Mouse (Mus musculus) embryo, embryonic 11 days (tissue): ENCODE results near the gene Gm13289.
"Not testable (repeated sequence)": the region's sequence is repeated elsewhere in the genome, so short reads cannot be mapped to it uniquely, and the experiment has no call there.

Source experiments
- DNase-seq: peaks from one replicate; pipeline ENCODE4 v3.0.0-alpha.2; 2015

Gene Gm13289

DNA sequence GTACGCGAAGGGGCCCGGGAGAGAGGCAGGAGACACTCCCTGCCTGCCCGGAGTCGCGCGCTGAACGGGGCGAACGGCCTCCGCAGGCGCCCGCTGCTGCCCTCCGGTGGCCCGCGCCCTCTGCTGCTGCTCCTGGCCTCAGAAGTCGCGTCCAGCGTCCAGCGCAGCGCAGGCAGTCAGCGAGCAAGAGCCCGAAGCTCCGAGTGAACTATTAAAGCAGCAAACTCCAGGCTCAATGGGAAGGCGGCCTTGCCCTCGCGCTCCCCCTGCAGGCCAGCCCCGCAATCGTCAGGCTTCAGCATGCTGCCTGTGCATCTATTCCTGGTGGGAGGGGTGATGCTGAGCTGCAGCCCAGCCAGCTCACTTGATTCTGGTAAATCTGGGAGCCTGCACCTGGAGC, at the start of gene Gm13289:
Gene Gm13289, plus strand, starts transcription at position 301 of the 400 bp plus-strand sequence.
- DNase-seq = not testable (repeated sequence)

DNA sequence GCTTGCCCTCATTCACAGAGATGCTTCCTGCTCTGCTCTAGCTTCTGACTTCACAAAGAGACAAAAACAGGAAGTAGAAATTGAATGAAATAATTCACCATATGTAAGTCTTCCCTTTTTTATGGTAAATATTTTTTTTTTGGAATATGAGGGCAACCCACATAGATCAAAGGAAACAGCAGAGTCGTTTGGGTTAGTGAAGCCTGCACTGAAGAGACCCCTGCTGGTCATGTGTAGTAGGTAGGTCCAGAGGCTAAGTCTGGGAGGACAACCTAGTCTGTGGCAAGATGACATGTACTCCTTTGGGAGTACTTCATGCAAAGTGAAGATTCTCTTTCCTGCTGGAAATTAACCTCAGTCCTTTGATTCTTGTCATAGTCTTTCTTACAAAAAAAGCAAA, 49.4 kb upstream of the Gm13289 start:
- peak; percentile 50 for DNase-seq

DNA sequence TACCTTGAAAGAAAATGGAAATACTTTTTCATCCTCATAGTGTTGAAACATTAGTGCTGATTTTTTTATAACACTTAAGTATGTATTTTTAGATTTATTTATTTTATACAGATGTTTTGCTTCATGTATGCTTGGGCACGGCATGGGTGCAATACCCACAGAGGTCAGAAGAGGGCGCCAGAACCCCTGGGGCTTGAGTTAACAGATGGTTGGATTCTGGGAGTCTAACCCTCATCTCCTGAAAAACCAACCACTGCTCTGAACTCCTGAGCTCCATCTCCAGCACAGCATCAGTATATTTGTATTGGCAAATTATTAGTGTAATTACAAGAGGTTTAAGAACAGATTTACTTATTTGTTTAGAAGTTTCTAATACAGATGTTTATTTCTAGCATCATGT, 38.2 kb upstream of the Gm13289 start:
- DNase-seq = peak; percentile 70

DNA sequence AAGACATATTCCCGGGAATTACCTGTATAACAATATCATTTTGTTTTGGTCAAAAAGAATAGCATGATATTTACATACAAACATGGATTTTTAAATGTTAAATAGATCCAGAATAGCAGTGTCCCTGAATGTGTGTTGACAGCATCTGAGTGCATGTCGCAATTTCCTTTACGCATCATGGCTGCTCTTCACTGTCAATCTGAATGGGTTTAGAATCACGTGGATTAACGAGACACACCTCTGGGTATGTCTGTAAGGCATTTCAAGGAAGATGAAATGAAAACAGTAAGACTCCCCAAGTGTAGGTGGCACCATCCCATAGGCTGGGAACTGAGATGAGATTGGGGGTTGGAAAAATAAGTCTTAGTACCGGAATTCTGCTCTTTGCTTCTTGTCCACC, 37.7 kb upstream of the Gm13289 start:
- DNase-seq = no peak

DNA sequence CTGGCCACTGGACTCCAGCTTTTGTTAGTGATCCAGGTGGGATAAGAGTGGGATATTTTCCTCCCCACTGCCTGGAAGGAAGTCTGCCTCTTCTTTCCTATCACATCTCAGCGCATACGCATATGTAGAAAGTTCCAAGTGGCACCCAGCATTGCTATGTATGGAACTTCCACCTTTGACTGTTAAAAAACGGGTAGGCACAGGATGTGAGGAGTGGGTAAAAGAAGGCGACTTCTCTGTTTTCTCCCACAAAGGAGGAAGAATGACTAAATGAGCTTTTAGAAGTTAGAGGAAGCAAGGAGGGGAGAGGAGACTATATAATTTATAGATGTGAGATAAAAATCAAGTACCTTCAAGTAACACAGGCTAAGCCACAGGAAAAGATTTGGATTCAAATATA, 35.3 kb upstream of the Gm13289 start:
- no peak for DNase-seq

DNA sequence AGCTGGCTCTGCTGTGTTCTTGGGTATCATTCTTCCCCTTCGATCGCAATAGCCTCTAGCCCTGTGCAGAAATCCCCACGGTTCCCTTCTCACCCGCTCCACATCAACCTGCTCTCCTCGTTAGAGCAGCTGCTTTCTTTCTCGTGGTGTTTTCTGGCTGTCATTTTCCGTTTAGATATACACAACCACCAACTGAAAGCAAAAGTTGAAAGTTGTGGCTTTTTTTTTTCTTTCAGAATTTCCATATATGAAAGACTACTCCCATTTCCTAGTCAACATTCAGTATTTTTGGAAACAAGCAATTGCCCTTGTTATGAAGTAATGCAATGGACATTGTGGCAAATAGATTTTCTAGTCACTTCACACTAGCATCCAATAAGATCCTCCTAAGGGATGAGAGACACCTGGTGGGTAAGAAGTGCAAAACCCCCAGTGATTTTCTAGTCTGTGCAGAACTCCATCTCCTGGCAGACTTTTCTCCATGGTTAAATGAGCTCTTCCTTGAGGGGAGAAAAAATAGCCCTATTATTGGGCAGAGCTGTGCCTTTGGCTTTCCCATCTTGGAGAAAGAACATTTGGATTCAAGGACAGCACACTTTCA, 33.9 kb upstream of the Gm13289 start:
- DNase-seq = no peak

DNA sequence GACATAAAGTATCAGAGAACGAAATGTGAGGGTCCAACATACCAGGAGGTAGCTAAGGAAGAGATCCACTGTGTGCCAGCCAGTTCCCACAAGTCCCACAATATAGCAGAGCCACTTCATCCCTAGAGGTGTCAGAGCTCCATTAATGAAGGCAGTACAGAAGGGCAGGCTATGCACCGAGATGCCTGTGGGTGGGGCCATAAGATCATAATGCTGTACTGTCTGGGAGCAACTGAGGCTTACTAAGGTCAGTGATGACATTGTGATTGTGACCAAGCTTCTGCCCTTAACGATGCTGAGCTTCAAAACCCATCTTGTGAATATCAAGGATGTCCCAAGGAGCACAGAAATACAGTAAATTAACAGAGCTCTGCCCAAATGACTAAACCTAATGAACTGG, 32.5 kb upstream of the Gm13289 start:
- no peak for DNase-seq

DNA sequence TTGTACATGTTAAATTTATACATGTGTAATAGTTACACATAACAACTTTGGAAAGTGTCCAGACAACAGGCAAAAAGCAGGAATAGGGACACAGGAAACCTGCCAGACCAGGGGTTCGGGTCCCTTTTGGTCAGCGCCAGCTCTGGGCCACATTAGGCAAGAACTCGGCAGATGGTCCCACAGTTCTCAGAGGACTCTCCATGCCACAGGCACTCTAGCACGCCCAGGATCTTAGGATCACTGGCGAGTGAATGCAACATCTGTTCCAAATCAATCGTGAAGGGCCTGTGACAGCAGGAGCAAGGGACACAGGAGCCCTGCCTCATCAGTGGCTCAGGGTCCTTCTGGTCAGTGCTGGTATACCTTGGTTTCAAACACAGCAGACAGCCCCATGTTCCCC, 26.8 kb upstream of the Gm13289 start:
- peak; percentile 18 for DNase-seq

DNA sequence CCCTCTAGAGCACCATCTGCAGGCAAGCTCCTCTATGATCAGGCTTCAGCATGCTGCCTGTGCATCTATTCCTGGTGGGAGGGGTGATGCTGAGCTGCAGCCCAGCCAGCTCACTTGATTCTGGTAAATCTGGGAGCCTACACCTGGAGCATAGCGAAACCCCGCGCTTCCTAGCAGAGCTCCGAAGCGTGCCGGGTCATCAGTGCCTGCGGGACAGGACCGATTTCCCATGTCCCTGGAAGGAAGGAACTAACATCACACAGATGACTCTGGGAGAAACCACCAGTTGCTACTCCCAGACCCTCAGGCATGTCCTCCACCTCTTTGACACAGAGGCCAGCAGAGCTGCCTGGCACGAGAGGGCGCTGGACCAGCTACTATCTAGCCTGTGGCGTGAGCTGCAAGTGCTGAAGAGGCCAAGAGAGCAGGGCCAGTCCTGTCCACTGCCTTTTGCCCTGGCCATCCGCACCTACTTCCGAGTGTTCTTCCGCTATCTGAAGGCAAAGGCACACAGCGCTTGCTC, 21.8 kb upstream of the Gm13289 start, which contains the start of gene Gm13271:
Gene Gm13271, plus strand, starts transcription at position 51 of the 523 bp plus-strand sequence.
- DNase-seq = not testable (repeated sequence)

DNA sequence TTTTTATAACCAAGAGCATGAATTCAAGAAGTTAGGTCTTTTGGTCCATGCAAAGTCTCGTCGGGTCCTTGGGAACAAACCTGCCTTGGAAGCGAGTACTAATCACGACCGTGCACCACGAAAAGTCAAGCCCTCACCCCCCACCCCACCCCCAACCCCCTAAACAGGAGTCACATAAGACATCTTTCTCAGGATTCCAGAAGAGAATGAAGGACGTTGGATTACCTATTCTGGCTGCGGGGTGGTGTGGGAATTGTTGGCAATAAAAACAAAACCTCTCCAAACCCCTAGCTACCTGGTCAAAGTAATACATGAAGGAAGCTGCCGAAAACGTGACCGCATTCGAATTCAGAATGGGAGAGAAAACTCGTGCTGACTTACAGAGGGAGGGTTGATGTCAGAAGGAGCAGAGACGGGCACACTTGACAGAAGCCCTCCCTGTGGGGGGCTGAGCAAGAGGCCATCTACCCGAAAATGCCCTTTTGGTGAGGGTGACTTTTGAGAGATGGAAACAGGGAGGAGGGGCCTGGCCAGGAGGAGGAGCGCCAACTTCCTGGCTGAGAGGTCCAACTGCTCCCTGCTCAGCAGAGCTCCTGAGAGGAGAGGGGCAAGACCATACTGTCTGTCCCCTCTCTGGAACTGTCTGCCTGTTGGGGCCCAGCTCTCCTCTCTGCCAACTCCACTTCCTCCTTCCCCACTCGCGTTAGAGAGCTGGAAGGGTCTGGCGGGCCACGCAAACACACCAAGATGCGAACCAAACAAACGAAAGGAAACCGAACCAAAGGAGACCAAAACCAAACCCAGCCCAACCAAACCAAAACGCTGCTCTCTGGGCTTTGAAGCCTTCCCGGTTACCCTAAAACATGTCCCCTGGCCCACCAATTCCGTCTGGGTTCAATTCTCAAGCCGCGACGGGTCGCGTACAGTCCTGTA, 19.9 kb upstream of the Gm13289 start:
- not testable (repeated sequence) for DNase-seq

DNA sequence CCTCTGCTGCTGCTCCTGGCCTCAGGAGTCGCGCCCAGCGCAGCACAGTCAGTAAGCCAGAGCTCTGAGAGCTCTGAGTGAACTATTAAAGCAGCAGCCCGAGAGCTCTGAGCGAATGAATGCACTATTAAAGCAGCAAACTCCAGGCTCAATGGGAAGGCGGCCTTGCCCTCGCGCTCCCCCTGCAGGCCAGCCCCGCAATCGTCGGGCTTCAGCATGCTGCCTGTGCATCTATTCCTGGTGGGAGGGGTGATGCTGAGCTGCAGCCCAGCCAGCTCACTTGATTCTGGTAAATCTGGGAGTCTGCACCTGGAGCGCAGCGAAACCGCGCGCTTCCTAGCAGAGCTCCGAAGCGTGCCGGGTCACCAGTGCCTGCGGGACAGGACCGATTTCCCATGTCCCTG, 19.1 kb upstream of the Gm13289 start:
- peak; percentile 92 for DNase-seq

DNA sequence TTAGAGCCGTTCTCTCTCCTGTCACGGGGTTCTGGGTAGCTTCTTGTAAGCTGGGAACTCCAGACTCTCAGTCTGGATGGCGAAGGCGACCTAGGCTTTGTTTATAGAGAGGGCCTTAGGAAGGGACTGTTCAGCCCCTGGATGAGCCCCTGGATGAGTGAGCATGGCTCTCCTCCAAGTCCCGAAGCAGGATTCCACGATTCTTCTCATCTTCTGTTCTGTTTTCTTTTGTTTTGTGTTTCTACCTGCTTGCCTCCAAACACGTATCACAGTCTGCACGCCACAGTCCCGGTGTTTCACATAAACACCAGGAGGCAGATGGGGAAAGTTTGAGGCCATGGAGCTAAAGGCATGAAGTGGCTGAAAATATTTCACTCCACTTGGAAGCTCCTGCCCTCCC, 18.0 kb upstream of the Gm13289 start:
- DNase-seq = not testable (repeated sequence)

DNA sequence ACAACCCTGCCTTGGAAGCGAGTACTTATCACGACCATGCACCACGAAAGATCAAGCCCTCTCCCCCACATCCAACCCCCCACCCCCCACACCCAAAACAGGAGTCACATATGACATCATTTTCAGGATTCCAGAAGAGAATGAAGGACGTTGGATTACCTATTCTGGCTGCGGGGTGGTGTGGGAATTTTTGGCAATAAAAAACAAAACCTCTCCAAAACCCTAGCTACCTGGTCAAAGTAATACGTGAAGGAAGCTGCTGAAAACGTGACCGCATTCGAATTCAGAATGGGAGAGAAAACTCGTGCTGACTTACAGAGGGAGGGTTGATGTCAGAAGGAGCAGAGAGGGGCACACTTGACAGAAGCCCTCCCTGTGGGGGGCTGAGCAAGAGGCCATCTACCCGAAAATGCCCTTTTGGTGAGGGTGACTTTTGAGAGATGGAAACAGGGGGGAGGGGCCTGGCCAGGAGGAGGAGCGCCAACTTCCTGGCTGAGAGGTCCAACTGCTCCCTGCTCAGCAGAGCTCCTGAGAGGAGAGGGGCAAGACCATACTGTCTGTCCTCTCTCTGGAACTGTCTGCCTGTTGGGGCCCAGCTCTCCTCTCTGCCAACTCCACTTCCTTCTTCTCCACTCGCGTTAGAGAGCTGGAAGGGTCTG, 17.0 kb upstream of the Gm13289 start, which contains the start of gene Gm13283:
Gene Gm13283, plus strand, starts transcription at position 510 of the 659 bp plus-strand sequence.
- not testable (repeated sequence) for DNase-seq

DNA sequence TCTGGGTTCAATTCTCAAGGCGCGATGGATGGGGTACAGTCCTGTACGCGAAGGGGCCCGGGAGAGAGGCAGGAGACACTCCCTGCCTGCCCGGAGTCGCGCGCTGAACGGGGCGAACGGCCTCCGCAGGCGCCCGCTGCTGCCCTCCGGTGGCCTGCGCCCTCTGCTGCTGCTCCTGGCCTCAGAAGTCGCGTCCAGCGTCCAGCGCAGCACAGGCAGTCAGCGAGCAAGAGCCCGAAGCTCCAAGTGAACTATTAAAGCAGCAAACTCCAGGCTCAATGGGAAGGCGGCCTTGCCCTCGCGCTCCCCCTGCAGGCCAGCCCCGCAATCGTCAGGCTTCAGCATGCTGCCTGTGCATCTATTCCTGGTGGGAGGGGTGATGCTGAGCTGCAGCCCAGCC, 16.3 kb upstream of the Gm13289 start:
- peak; percentile 87 for DNase-seq

DNA sequence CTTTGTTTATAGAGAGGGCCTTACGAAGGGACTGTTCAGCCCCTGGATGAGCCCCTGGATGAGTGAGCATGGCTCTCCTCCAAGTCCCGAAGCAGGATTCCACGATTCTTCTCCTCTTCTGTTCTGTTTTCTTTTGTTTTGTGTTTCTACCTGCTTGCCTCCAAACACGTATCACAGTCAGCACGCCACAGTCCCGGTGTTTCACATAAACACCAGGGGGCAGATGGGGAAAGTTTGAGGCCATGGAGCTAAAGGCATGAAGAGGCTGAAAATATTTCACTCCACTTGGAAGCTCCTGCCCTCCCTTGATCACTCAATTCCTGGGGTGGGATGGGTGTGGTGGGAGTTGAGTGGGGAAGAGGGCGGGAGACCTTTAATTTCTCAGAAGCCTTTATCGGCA, 14.9 kb upstream of the Gm13289 start:
- DNase-seq = not testable (repeated sequence)

DNA sequence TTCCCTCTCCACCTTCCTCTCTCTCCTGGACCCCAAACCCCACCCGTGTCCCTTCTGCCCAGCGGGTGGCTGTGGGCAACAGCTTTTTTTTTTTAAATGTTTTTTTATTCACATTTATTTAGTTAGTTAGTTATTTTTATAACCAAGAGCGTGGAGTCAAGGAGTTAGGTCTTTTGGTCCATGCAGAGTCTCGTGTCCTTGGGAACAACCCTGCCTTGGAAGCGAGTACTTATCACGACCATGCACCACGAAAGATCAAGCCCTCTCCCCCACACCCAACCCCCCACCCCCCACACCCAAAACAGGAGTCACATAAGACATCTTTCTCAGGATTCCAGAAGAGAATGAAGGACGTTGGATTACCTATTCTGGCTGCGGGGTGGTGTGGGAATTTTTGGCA, 14.4 kb upstream of the Gm13289 start:
- DNase-seq = not testable (repeated sequence)

DNA sequence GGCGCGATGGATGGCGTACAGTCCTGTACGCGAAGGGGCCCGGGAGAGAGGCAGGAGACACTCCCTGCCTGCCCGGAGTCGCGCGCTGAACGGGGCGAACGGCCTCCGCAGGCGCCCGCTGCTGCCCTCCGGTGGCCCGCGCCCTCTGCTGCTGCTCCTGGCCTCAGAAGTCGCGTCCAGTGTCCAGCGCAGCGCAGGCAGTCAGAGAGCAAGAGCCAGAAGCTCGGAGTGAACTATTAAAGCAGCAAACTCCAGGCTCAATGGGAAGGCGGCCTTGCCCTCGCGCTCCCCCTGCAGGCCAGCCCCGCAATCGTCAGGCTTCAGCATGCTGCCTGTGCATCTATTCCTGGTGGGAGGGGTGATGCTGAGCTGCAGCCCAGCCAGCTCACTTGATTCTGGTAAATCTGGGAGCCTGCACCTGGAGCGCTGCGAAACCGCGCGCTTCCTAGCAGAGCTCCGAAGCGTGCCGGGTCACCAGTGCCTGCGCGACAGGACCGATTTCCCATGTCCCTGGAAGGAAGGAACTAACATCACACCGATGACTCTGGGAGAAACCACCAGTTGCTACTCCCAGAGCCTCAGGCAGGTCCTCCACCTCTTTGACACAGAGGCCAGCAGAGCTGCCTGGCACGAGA, 13.2 kb upstream of the Gm13289 start:
- DNase-seq = peak; percentile 81

DNA sequence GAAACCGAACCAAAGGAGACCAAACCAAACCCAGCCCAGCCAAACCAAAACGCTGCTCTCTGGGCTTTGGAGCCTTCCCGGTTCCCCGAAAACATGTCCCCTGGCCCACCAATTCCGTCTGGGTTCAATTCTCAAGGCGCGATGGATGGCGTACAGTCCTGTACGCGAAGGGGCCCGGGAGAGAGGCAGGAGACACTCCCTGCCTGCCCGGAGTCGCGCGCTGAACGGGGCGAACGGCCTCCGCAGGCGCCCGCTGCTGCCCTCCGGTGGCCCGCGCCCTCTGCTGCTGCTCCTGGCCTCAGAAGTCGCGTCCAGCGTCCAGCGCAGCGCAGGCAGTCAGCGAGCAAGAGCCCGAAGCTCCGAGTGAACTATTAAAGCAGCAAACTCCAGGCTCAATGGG, 3.2 kb upstream of the Gm13289 start, which contains the start of gene Gm13290:
Gene Gm13290, plus strand, starts transcription at position 301 of the 400 bp plus-strand sequence.
- DNase-seq = not testable (repeated sequence)

DNA sequence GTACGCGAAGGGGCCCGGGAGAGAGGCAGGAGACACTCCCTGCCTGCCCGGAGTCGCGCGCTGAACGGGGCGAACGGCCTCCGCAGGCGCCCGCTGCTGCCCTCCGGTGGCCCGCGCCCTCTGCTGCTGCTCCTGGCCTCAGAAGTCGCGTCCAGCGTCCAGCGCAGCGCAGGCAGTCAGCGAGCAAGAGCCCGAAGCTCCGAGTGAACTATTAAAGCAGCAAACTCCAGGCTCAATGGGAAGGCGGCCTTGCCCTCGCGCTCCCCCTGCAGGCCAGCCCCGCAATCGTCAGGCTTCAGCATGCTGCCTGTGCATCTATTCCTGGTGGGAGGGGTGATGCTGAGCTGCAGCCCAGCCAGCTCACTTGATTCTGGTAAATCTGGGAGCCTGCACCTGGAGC, 2.8 kb downstream of the Gm13289 start, which contains the start of gene Gm13272:
Gene Gm13272, plus strand, starts transcription at position 301 of the 400 bp plus-strand sequence.
- DNase-seq = not testable (repeated sequence)

DNA sequence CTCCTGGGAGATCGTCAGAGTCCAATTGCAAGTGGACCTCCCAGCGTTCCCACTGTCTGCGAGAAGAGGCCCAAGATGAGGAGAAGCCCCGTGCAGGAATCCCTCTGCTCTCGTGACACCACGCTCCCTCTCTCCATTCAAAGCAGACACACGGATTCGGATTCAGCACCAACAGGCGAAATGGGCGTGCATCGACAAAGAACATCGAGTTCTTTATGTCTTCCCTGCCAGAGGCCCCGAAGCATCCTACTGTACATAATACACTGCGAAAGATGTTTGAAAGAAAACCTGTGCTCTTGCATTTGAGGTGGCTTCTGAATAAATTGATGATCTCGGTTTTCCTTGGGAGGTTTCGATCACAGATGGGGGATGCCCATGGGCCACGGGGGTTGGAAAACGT, 3.6 kb downstream of the Gm13289 start:
- not testable (repeated sequence) for DNase-seq

DNA sequence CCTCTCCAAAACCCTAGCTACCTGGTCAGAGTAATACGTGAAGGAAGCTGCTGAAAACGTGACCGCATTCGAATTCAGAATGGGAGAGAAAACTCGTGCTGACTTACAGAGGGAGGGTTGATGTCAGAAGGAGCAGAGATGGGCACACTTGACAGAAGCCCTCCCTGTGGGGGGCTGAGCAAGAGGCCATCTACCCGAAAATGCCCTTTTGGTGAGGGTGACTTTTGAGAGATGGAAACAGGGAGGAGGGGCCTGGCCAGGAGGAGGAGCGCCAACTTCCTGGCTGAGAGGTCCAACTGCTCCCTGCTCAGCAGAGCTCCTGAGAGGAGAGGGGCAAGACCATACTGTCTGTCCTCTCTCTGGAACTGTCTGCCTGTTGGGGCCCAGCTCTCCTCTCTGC, 5.1 kb downstream of the Gm13289 start, which contains the start of gene Ifnz:
Gene Ifnz, plus strand, starts transcription at position 301 of the 400 bp plus-strand sequence.
- DNase-seq = not testable (repeated sequence)

DNA sequence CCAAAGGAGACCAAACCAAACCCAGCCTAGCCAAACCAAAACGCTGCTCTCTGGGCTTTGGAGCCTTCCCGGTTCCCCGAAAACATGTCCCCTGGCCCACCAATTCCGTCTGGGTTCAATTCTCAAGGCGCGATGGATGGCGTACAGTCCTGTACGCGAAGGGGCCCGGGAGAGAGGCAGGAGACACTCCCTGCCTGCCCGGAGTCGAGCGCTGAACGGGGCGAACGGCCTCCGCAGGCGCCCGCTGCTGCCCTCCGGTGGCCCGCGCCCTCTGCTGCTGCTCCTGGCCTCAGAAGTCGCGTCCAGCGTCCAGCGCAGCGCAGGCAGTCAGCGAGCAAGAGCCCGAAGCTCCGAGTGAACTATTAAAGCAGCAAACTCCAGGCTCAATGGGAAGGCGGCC, 5.6 kb downstream of the Gm13289 start:
- DNase-seq = not testable (repeated sequence)
